Mouse (Mus musculus): ENCODE data around the gene Fam19a1. TPM values are rescaled to one million over a fixed set of nuclear protein-coding genes. Genes with fewer than 3 reads are reported as not detected.

The Fam19a1 gene
- polyA plus RNA-seq, 1 experiment from 2014 or later = 2.3 TPM

GRCm38 (mm10) chr6:96593031-96593430, 480.1 kb downstream of the Fam19a1 start:
- Histone ChIP-seq H3K4me2 (ENCODE audit: low read depth) (no peak overlapping the region), H3K36me3 (ENCODE audit: control insufficient read depth, insufficient read depth, low read length) (no peaks in the 10 kb centered on the region), H3K27me3 (ENCODE audit: control insufficient read depth, insufficient read depth, low read length) (no peaks in the 10 kb centered on the region), H3K9me3 (ENCODE audit: control insufficient read depth, low read length) (no peaks in the 10 kb centered on the region), H3K4me1 (ENCODE audit: control insufficient read depth, insufficient read depth, low read length) (no peaks in the 10 kb centered on the region), H3K9ac (ENCODE audit: low read length) (no peak overlapping the region), H3K27ac (ENCODE audit: low read depth, low read length) (no peak overlapping the region), H3K4me3 (ENCODE audit: low read depth, low read length) (no peak overlapping the region)
- 68% methylated on average over 1 of the region's 1 CpGs for WGBS
- ATAC-seq (ENCODE audit: insufficient read depth, low FRiP score, low TSS enrichment) = no peak
- no peak for DNase-seq (ENCODE audit: low spot score)

- Histone ChIP-seq H3K9ac (ENCODE audit: low read length) (no peak overlapping the region), H3K4me2 (ENCODE audit: low read depth) (no peak overlapping the region), H3K4me3 (ENCODE audit: low read depth, low read length) (no peak overlapping the region), H3K9me3 (ENCODE audit: control insufficient read depth, low read length) (no peaks in the 10 kb centered on the region), H3K27me3 (ENCODE audit: control insufficient read depth, insufficient read depth, low read length) (no peaks in the 10 kb centered on the region), H3K36me3 (ENCODE audit: control insufficient read depth, insufficient read depth, low read length) (no peaks in the 10 kb centered on the region), H3K4me1 (ENCODE audit: control insufficient read depth, insufficient read depth, low read length) (no peaks in the 10 kb centered on the region), H3K27ac (ENCODE audit: low read depth, low read length) (no peak overlapping the region)
- WGBS = 97% methylated on average over 10 of the region's 10 CpGs
- ATAC-seq (ENCODE audit: insufficient read depth, low FRiP score, low TSS enrichment) = no peak
- no peak for DNase-seq (ENCODE audit: low spot score)
Observed at GRCm38 (mm10) chr6:96595201-96595600, 482.2 kb downstream of the Fam19a1 start.

- Histone ChIP-seq H3K9ac (ENCODE audit: low read length) (no peak overlapping the region), H3K4me2 (ENCODE audit: low read depth) (no peak overlapping the region), H3K4me3 (ENCODE audit: low read depth, low read length) (no peak overlapping the region), H3K9me3 (ENCODE audit: control insufficient read depth, low read length) (no peaks in the 10 kb centered on the region), H3K4me1 (ENCODE audit: control insufficient read depth, insufficient read depth, low read length) (no peaks in the 10 kb centered on the region), H3K27ac (ENCODE audit: low read depth, low read length) (no peak overlapping the region), H3K36me3 (ENCODE audit: control insufficient read depth, insufficient read depth, low read length) (no peaks in the 10 kb centered on the region), H3K27me3 (ENCODE audit: control insufficient read depth, insufficient read depth, low read length) (no peaks in the 10 kb centered on the region)
- 79% methylated on average over 1 of the region's 1 CpGs for WGBS
- DNase-seq (ENCODE audit: low spot score) (no peak), ATAC-seq (ENCODE audit: insufficient read depth, low FRiP score, low TSS enrichment) (no peak)
Observed at GRCm38 (mm10) chr6:96624196-96624595, 511.2 kb downstream of the Fam19a1 start.

- DNase-seq (ENCODE audit: low spot score) = peak; percentile 30
- no peaks in the 10 kb centered on the region for H3K9me3 ChIP-seq (ENCODE audit: control insufficient read depth, low read length)
- no peak overlapping the region for H3K4me3 ChIP-seq (ENCODE audit: low read depth, low read length)
- ATAC-seq (ENCODE audit: insufficient read depth, low FRiP score, low TSS enrichment) = peak; percentile 86; the same call in 1 of the 2 replicates
- WGBS = 79% methylated on average over 6 of the region's 6 CpGs
- H3K9ac ChIP-seq (ENCODE audit: low read length) = no peak overlapping the region
- H3K4me2 ChIP-seq (ENCODE audit: low read depth) = no peak overlapping the region
- H3K27me3 ChIP-seq (ENCODE audit: control insufficient read depth, insufficient read depth, low read length) = no peaks in the 10 kb centered on the region
- no peaks in the 10 kb centered on the region for H3K4me1 ChIP-seq (ENCODE audit: control insufficient read depth, insufficient read depth, low read length)
- H3K27ac ChIP-seq (ENCODE audit: low read depth, low read length) = no peak overlapping the region
- no peaks in the 10 kb centered on the region for H3K36me3 ChIP-seq (ENCODE audit: control insufficient read depth, insufficient read depth, low read length)
Observed at GRCm38 (mm10) chr6:96631518-96631917, 518.6 kb downstream of the Fam19a1 start.

GRCm38 (mm10) chr6:96632243-96632642, 519.3 kb downstream of the Fam19a1 start:
- no peaks in the 10 kb centered on the region for H3K9me3 ChIP-seq (ENCODE audit: control insufficient read depth, low read length)
- no peak for ATAC-seq (ENCODE audit: insufficient read depth, low FRiP score, low TSS enrichment)
- H3K36me3 ChIP-seq (ENCODE audit: control insufficient read depth, insufficient read depth, low read length) = no peaks in the 10 kb centered on the region
- no peaks in the 10 kb centered on the region for H3K4me1 ChIP-seq (ENCODE audit: control insufficient read depth, insufficient read depth, low read length)
- DNase-seq (ENCODE audit: low spot score) = no peak
- H3K27me3 ChIP-seq (ENCODE audit: control insufficient read depth, insufficient read depth, low read length) = no peaks in the 10 kb centered on the region
- no peak overlapping the region for H3K27ac ChIP-seq (ENCODE audit: low read depth, low read length)
- H3K4me2 ChIP-seq (ENCODE audit: low read depth) = no peak overlapping the region
- H3K4me3 ChIP-seq (ENCODE audit: low read depth, low read length) = no peak overlapping the region
- WGBS = 83% methylated on average over 3 of the region's 3 CpGs
- H3K9ac ChIP-seq (ENCODE audit: low read length) = no peak overlapping the region

- no peak overlapping the region for H3K9ac ChIP-seq (ENCODE audit: low read length)
- H3K4me2 ChIP-seq (ENCODE audit: low read depth) = no peak overlapping the region
- no peak overlapping the region for H3K27ac ChIP-seq (ENCODE audit: low read depth, low read length)
- H3K9me3 ChIP-seq (ENCODE audit: control insufficient read depth, low read length) = no peaks in the 10 kb centered on the region
- DNase-seq (ENCODE audit: low spot score) (no peak), ATAC-seq (ENCODE audit: insufficient read depth, low FRiP score, low TSS enrichment) (no peak)
- no peaks in the 10 kb centered on the region for H3K36me3 ChIP-seq (ENCODE audit: control insufficient read depth, insufficient read depth, low read length)
- no peaks in the 10 kb centered on the region for H3K4me1 ChIP-seq (ENCODE audit: control insufficient read depth, insufficient read depth, low read length)
- no peak overlapping the region for H3K4me3 ChIP-seq (ENCODE audit: low read depth, low read length)
- 74% methylated on average over 2 of the region's 2 CpGs for WGBS
- H3K27me3 ChIP-seq (ENCODE audit: control insufficient read depth, insufficient read depth, low read length) = no peaks in the 10 kb centered on the region
Observed at GRCm38 (mm10) chr6:96635663-96636062, 522.7 kb downstream of the Fam19a1 start.

GRCm38 (mm10) chr6:96648742-96649141, 535.8 kb downstream of the Fam19a1 start:
- H3K4me2 ChIP-seq (ENCODE audit: low read depth) = no peak overlapping the region
- no peak overlapping the region for H3K4me3 ChIP-seq (ENCODE audit: low read depth, low read length)
- 92% methylated on average over 2 of the region's 2 CpGs for WGBS
- H3K27ac ChIP-seq (ENCODE audit: low read depth, low read length) = no peak overlapping the region
- no peaks in the 10 kb centered on the region for H3K36me3 ChIP-seq (ENCODE audit: control insufficient read depth, insufficient read depth, low read length)
- no peaks in the 10 kb centered on the region for H3K4me1 ChIP-seq (ENCODE audit: control insufficient read depth, insufficient read depth, low read length)
- H3K9ac ChIP-seq (ENCODE audit: low read length) = no peak overlapping the region
- DNase-seq (ENCODE audit: low spot score) (no peak), ATAC-seq (ENCODE audit: insufficient read depth, low FRiP score, low TSS enrichment) (no peak)
- no peaks in the 10 kb centered on the region for H3K27me3 ChIP-seq (ENCODE audit: control insufficient read depth, insufficient read depth, low read length)
- H3K9me3 ChIP-seq (ENCODE audit: control insufficient read depth, low read length) = no peaks in the 10 kb centered on the region

GRCm38 (mm10) chr6:96649267-96649666, 536.3 kb downstream of the Fam19a1 start:
- no peak overlapping the region for H3K9ac ChIP-seq (ENCODE audit: low read length)
- H3K27me3 ChIP-seq (ENCODE audit: control insufficient read depth, insufficient read depth, low read length) = no peaks in the 10 kb centered on the region
- H3K27ac ChIP-seq (ENCODE audit: low read depth, low read length) = no peak overlapping the region
- ATAC-seq (ENCODE audit: insufficient read depth, low FRiP score, low TSS enrichment) = no peak
- no peak for DNase-seq (ENCODE audit: low spot score)
- no peak overlapping the region for H3K4me3 ChIP-seq (ENCODE audit: low read depth, low read length)
- H3K9me3 ChIP-seq (ENCODE audit: control insufficient read depth, low read length) = no peaks in the 10 kb centered on the region
- H3K4me2 ChIP-seq (ENCODE audit: low read depth) = no peak overlapping the region
- no peaks in the 10 kb centered on the region for H3K36me3 ChIP-seq (ENCODE audit: control insufficient read depth, insufficient read depth, low read length)
- no peaks in the 10 kb centered on the region for H3K4me1 ChIP-seq (ENCODE audit: control insufficient read depth, insufficient read depth, low read length)
- 88% methylated on average over 5 of the region's 5 CpGs for WGBS

- H3K9me3 ChIP-seq (ENCODE audit: control insufficient read depth, low read length) = no peaks in the 10 kb centered on the region
- no peak overlapping the region for H3K4me2 ChIP-seq (ENCODE audit: low read depth)
- H3K36me3 ChIP-seq (ENCODE audit: control insufficient read depth, insufficient read depth, low read length) = no peaks in the 10 kb centered on the region
- DNase-seq (ENCODE audit: low spot score) = no peak
- H3K4me1 ChIP-seq (ENCODE audit: control insufficient read depth, insufficient read depth, low read length) = no peaks in the 10 kb centered on the region
- no peak overlapping the region for H3K27ac ChIP-seq (ENCODE audit: low read depth, low read length)
- no peak overlapping the region for H3K9ac ChIP-seq (ENCODE audit: low read length)
- 92% methylated on average over 1 of the region's 1 CpGs for WGBS
- no peak for ATAC-seq (ENCODE audit: insufficient read depth, low FRiP score, low TSS enrichment)
- no peak overlapping the region for H3K4me3 ChIP-seq (ENCODE audit: low read depth, low read length)
- H3K27me3 ChIP-seq (ENCODE audit: control insufficient read depth, insufficient read depth, low read length) = no peaks in the 10 kb centered on the region
Observed at GRCm38 (mm10) chr6:96666311-96666710, 553.4 kb downstream of the Fam19a1 start.
